Mouse (Mus musculus): ENCODE measurements around the gene Tmem131.

GRCm38 (mm10) chr1:36852085-36852484, 91.4 kb downstream of the Tmem131 start:
- TF ChIP-seq POU5F1 (IDR thresholded peaks at IDR 0.05; ENCODE audit: borderline replicate concordance, low read length) (no peak), CTCF (conservative IDR thresholded peaks at IDR 0.05; ENCODE audit: low read length) (no peak)

All from E14TG2a.4 (cell line).